Mouse (Mus musculus) frontal cortex, adult 2 months (tissue): Measurements from ENCODE around the gene Itgb3bp. TPM values are rescaled to one million over a fixed set of nuclear protein-coding genes. Genes with fewer than 3 reads are reported as not detected.

Experiments
- DNase-seq, 2 experiments: peaks; one replicate each; pipeline ENCODE4 v3.0.0; 2022; ENCODE audit warnings: low spot score in 1 of 2; ENCODE audit errors: extremely low spot score in 1 of 2
- polyA plus RNA-seq: library from polyadenylated mRNA; depleted of rRNA; stranded (reverse); fragments of >200 nt; gene quantifications from 2 replicates; pipeline ENCODE4 v1.2.3, GENCODE M21; 2012; rRNA removed

The Itgb3bp gene
- polyA plus RNA-seq, result 3.8 and 4.9 TPM in 2 replicates

GRCm38 (mm10) chr4:99929613-99930517, at the start of gene Itgb3bp:
Gene Itgb3bp, minus strand, starts transcription at chr4:99929813.
- peak; percentile 35 to 71 for DNase-seq

- no peak for DNase-seq
These were observed 49.7 kb upstream of the Itgb3bp start for GRCm38 (mm10) chr4:99979326-99979725.

- DNase-seq, result no peak
These were observed 44.8 kb upstream of the Itgb3bp start for GRCm38 (mm10) chr4:99974375-99974774.

GRCm38 (mm10) chr4:99973931-99974330, 44.3 kb upstream of the Itgb3bp start:
- DNase-seq, result no peak

- no peak for DNase-seq
These were observed 43.3 kb upstream of the Itgb3bp start for GRCm38 (mm10) chr4:99972886-99973285.

- peak; percentile 17 to 33 for DNase-seq
These were observed 40.5 kb upstream of the Itgb3bp start for GRCm38 (mm10) chr4:99970097-99970496.

- peak in 1 of 2 experiments; percentile 8 for DNase-seq
These were observed 39.7 kb upstream of the Itgb3bp start for GRCm38 (mm10) chr4:99969328-99969727.

GRCm38 (mm10) chr4:99966555-99966954, 36.9 kb upstream of the Itgb3bp start:
- no peak for DNase-seq

GRCm38 (mm10) chr4:99959308-99959707, 29.7 kb upstream of the Itgb3bp start:
- DNase-seq, result no peak

- no peak for DNase-seq
These were observed 28.6 kb upstream of the Itgb3bp start for GRCm38 (mm10) chr4:99958084-99958815.

GRCm38 (mm10) chr4:99957186-99957585, 27.6 kb upstream of the Itgb3bp start:
- DNase-seq, result no peak

- no peak for DNase-seq
These were observed 25.8 kb upstream of the Itgb3bp start for GRCm38 (mm10) chr4:99955396-99955795.

GRCm38 (mm10) chr4:99953904-99954303, 24.3 kb upstream of the Itgb3bp start:
- no peak for DNase-seq

- DNase-seq, result no peak
These were observed 18.3 kb upstream of the Itgb3bp start for GRCm38 (mm10) chr4:99947896-99948295.

GRCm38 (mm10) chr4:99947192-99947591, 17.6 kb upstream of the Itgb3bp start:
- peak in 1 of 2 experiments; percentile 40 for DNase-seq

- DNase-seq, result no peak
These were observed 16.9 kb upstream of the Itgb3bp start for GRCm38 (mm10) chr4:99946516-99946915.

GRCm38 (mm10) chr4:99945011-99945410, 15.4 kb upstream of the Itgb3bp start:
- no peak for DNase-seq

GRCm38 (mm10) chr4:99944606-99945005, 15.0 kb upstream of the Itgb3bp start:
- no peak for DNase-seq

GRCm38 (mm10) chr4:99941655-99942414, 12.2 kb upstream of the Itgb3bp start:
- DNase-seq, result peak in 1 of 2 experiments; percentile 27

- DNase-seq, result no peak
These were observed 10.3 kb upstream of the Itgb3bp start for GRCm38 (mm10) chr4:99939711-99940505.
